Mouse (Mus musculus) brain, embryonic 14.5 days (tissue): ENCODE data around the gene Btc.

ENCODE experiments used
- CTCF ChIP-seq: fragments of 200-500 bp; IDR thresholded peaks from 2 replicates; pipeline ENCODE4 v1.5.1; 2012; ENCODE audit warnings: inconsistent platforms, mild to moderate bottlenecking, moderate library complexity, borderline replicate concordance; ENCODE audit not compliant: insufficient read depth, insufficient read length; ENCODE audit errors: extremely low read depth
- POLR2A ChIP-seq: fragments of 200-500 bp; IDR thresholded peaks from 2 replicates; pipeline ENCODE4 v1.6.1; 2012; ENCODE audit warnings: mild to moderate bottlenecking, inconsistent platforms, borderline replicate concordance; ENCODE audit not compliant: poor library complexity, insufficient read depth, insufficient read length, severe bottlenecking; ENCODE audit errors: extremely low read depth

DNA sequence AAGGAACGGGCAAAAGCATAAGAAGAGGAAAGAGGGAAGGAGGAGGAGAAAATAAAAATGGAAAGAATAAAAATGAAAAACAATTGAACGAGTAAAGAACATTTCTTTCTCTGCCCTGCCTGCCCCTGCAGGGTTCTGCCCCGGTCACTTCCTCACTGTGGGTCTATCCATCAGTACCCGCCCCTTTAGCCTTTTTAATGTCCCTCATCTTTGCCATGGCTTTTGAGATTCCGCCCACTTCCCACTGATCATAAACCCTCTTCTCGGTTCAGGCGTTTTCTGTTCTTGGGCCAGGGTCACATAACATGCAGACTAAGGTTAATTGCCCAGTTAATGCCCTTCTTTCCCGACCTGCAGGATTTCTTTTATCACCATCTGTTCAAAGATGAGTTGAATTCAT, 25.8 kb upstream of the Btc start:
- TF ChIP-seq POLR2A (no peak), CTCF (no peak)
